Mouse (Mus musculus) intestine, embryonic 14.5 days (tissue): ENCODE data around the gene Ugt1a8. TPM values are rescaled to one million over a fixed set of nuclear protein-coding genes. Genes with fewer than 3 reads are reported as not detected.

Experiments used
- ATAC-seq: fragments of 200-750 bp; cut with Nextera tagmentation; replicated peaks from 2 replicates; pipeline ENCODE4 v1.8.0; 2017; ENCODE audit warnings: low read depth, moderate number of reproducible peaks, moderate TSS enrichment, moderate library complexity; ENCODE audit not compliant: low FRiP score, low TSS enrichment
- DNase-seq: peaks from one replicate; pipeline ENCODE4 v3.0.0-alpha.2; 2018; ENCODE audit warnings: low spot score
- H3K27ac ChIP-seq: fragments of 300-500 bp; sonication (generic); 2 replicates; pipeline ENCODE4 v1.5.1; 2014; ENCODE audit warnings: low read depth, mild to moderate bottlenecking, control low read depth
- H3K27me3 ChIP-seq: fragments of 300-500 bp; sonication (generic); replicated peaks from 2 replicates; pipeline ENCODE4 v1.6.1; 2014; ENCODE audit warnings: low read length, control low read depth; ENCODE audit not compliant: control insufficient read depth, insufficient read depth
- H3K36me3 ChIP-seq: fragments of 300-500 bp; sonication (generic); 2 replicates; pipeline ENCODE4 v1.6.1; 2014; ENCODE audit warnings: low read length, control low read depth; ENCODE audit not compliant: control insufficient read depth, insufficient read depth
- H3K4me1 ChIP-seq: fragments of 300-500 bp; sonication (generic); replicated peaks from 2 replicates; pipeline ENCODE4 v1.6.1; 2014; ENCODE audit warnings: low read length, control low read depth, mixed read lengths; ENCODE audit not compliant: control insufficient read depth, insufficient read depth
- H3K4me2 ChIP-seq: fragments of 300-500 bp; sonication (generic); 2 replicates; pipeline ENCODE4 v1.6.1; 2014; ENCODE audit warnings: low read length
- H3K4me3 ChIP-seq: fragments of 300-500 bp; sonication (generic); 2 replicates; pipeline ENCODE4 v1.5.1; 2014; ENCODE audit warnings: low read depth, low read length, control low read depth, mixed read lengths
- H3K9ac ChIP-seq: fragments of 300-500 bp; sonication (generic); 2 replicates; pipeline ENCODE4 v1.6.1; 2014; ENCODE audit warnings: mild to moderate bottlenecking, low read length
- H3K9me3 ChIP-seq: fragments of 300-500 bp; sonication (generic); 2 replicates; pipeline ENCODE4 v1.6.1; 2016; ENCODE audit warnings: low read length, control low read depth; ENCODE audit not compliant: control insufficient read depth
- WGBS: fragments of 180-500 bp; shearing (Covaris S2); extraction: QIAGEN DNeasy Blood & Tissue Kit; methylation state at CpG from one replicate; pipeline ENCODE4 v1.1.7; 2014; 5-methylcytosine and 5-hydroxymethylcytosine counted together
- polyA plus RNA-seq: library from polyadenylated mRNA; unstranded; fragments of >200 nt; fragmentation: Nextera tagmentation; extraction: Ambion mirVana; gene quantifications from 2 replicates; pipeline ENCODE4 v1.2.1, GENCODE M21; 2014

The Ugt1a8 gene
- polyA plus RNA-seq, 1 experiment from 2014 or later: not detected

GRCm38 (mm10) chr1:88248658-88249057 is 161.0 kb downstream of the Ugt1a8 start:
- ATAC-seq (no peak), DNase-seq (no peak)
- Histone ChIP-seq H3K36me3 (no peaks in the 10 kb centered on the region), H3K9ac (no peak overlapping the region), H3K9me3 (peaks cover 63% of the 10 kb centered on the region), H3K4me1 (no peaks in the 10 kb centered on the region), H3K27me3 (no peaks in the 10 kb centered on the region), H3K4me2 (no peak overlapping the region), H3K27ac (no peak overlapping the region), H3K4me3 (no peak overlapping the region)
- WGBS: 71% methylated on average over 4 of the region's 4 CpGs

- no peak for ATAC-seq
- peaks cover 59% of the 10 kb centered on the region for H3K9me3 ChIP-seq
These were observed 162.0 kb downstream of the Ugt1a8 start for GRCm38 (mm10) chr1:88249596-88249995.

DNA sequence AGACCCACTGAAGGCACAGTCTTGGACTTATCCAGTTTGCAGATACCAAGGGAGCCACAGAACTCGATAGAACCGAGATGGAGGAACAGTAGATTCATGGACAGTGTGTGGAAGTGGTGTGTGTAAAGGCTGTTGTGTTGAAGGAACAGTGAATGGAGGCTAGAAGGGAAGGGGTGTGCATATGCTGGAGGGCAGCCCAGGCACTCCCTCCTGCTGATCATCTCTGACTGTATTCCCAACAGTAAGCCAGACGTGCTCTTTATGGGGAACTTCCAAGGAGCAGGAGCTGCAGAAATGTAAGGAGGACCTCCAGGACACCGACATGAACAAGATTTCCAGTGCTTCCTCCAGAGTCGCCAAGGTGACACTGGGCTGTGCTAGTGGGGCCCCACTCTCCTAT is 162.4 kb downstream of the Ugt1a8 start:
- Histone ChIP-seq H3K27me3 (no peaks in the 10 kb centered on the region), H3K9ac (no peak overlapping the region), H3K27ac (no peak overlapping the region), H3K9me3 (peaks cover 62% of the 10 kb centered on the region), H3K4me1 (no peaks in the 10 kb centered on the region), H3K36me3 (no peaks in the 10 kb centered on the region), H3K4me3 (no peak overlapping the region), H3K4me2 (no peak overlapping the region)
- DNase-seq (no peak), ATAC-seq (no peak)
- 81% methylated on average over 5 of the region's 5 CpGs for WGBS

More at GRCm38 (mm10) chr1:88249596-88249995, 162.0 kb downstream of the Ugt1a8 start:
- Histone ChIP-seq H3K9ac (no peak overlapping the region), H3K27me3 (no peaks in the 10 kb centered on the region), H3K4me1 (no peaks in the 10 kb centered on the region), H3K4me3 (no peak overlapping the region), H3K4me2 (no peak overlapping the region), H3K27ac (no peak overlapping the region), H3K36me3 (no peaks in the 10 kb centered on the region)
- WGBS: 78% methylated on average over 7 of the region's 7 CpGs
- DNase-seq: no peak

GRCm38 (mm10) chr1:88253106-88253505 is 165.5 kb downstream of the Ugt1a8 start:
- no peak for ATAC-seq

GRCm38 (mm10) chr1:88253540-88253939 is 165.9 kb downstream of the Ugt1a8 start:
- DNase-seq (no peak), ATAC-seq (no peak)
- H3K4me3 ChIP-seq: no peak overlapping the region

More at GRCm38 (mm10) chr1:88253106-88253505, 165.5 kb downstream of the Ugt1a8 start:
- Histone ChIP-seq H3K9me3 (peaks cover 66% of the 10 kb centered on the region), H3K36me3 (no peaks in the 10 kb centered on the region), H3K4me2 (no peak overlapping the region), H3K27ac (no peak overlapping the region), H3K9ac (no peak overlapping the region), H3K4me1 (no peaks in the 10 kb centered on the region), H3K27me3 (no peaks in the 10 kb centered on the region), H3K4me3 (no peak overlapping the region)
- no peak for DNase-seq
- 72% methylated on average over 8 of the region's 8 CpGs for WGBS

DNA sequence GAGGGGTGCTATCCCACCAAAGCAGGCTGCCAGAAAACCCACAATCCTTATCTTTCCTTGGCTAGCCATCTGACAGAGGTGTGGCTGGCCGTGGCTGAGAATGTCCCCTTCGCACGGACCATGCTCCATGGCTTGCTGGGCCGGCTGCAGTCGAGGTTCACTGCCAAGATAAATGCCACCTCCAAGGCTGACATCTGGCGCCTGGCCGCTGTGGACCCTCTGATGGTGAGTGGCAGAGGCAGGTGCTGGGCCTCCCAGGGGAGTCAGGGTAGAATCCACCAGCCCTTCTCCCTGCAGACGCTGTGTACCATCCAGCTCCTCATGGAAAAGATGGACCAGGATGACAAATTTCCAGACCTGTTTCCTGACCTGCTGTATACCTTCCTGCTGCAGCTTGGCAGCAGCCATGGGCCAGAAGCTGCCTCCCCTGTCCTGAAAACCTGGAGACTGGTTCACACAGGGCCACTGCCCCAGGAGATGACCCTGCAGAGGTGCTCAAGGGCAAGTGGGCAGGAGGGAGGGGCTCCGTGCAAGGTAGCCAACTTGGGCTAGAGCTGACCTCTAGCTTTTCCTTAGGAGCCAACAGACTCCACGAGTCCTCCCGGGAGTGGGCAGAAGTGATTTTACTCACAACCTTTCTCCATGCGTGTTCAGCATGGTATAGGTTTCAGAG is 167.3 kb downstream of the Ugt1a8 start:
- H3K4me1 ChIP-seq: no peaks in the 10 kb centered on the region
- no peaks in the 10 kb centered on the region for H3K27me3 ChIP-seq
- no peak overlapping the region for H3K9ac ChIP-seq
- no peak for ATAC-seq
- no peak overlapping the region for H3K4me3 ChIP-seq
- H3K27ac ChIP-seq: no peak overlapping the region
- DNase-seq: no peak
- peaks cover 6% of the 10 kb centered on the region for H3K36me3 ChIP-seq
- H3K9me3 ChIP-seq: peaks cover 48% of the 10 kb centered on the region
- H3K4me2 ChIP-seq: no peak overlapping the region
- 86% methylated on average over 12 of the region's 12 CpGs for WGBS

More at GRCm38 (mm10) chr1:88253540-88253939, 165.9 kb downstream of the Ugt1a8 start:
- Histone ChIP-seq H3K4me1 (no peaks in the 10 kb centered on the region), H3K27me3 (no peaks in the 10 kb centered on the region), H3K27ac (no peak overlapping the region), H3K9ac (no peak overlapping the region), H3K36me3 (no peaks in the 10 kb centered on the region), H3K9me3 (peaks cover 62% of the 10 kb centered on the region), H3K4me2 (no peak overlapping the region)
- 74% methylated on average over 6 of the region's 6 CpGs for WGBS

DNA sequence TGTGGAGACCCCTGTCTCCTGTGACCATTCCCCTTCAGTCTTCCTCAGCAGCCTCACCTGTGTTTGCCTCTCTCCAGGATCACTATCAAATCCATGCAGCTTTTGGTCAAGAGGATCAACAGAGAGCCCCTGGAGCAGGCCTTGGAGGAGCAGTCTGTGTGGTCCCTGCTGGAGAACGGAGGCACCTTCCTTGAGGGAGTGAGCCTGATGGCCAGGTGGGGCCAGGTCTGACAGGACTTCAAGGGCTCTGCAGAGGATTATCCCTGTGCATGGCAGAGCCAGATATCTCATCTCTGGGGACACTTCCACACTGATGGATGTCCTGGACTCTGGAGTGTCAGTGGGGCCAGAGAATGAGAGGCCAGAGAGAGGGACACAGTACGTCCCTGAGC is 167.8 kb downstream of the Ugt1a8 start:
- Histone ChIP-seq H3K4me1 (no peaks in the 10 kb centered on the region), H3K9me3 (peaks cover 43% of the 10 kb centered on the region), H3K27ac (no peak overlapping the region), H3K36me3 (peaks cover 11% of the 10 kb centered on the region), H3K27me3 (no peaks in the 10 kb centered on the region), H3K9ac (no peak overlapping the region), H3K4me2 (no peak overlapping the region), H3K4me3 (no peak overlapping the region)
- ATAC-seq (no peak), DNase-seq (no peak)
- 65% methylated on average over 2 of the region's 2 CpGs for WGBS

DNA sequence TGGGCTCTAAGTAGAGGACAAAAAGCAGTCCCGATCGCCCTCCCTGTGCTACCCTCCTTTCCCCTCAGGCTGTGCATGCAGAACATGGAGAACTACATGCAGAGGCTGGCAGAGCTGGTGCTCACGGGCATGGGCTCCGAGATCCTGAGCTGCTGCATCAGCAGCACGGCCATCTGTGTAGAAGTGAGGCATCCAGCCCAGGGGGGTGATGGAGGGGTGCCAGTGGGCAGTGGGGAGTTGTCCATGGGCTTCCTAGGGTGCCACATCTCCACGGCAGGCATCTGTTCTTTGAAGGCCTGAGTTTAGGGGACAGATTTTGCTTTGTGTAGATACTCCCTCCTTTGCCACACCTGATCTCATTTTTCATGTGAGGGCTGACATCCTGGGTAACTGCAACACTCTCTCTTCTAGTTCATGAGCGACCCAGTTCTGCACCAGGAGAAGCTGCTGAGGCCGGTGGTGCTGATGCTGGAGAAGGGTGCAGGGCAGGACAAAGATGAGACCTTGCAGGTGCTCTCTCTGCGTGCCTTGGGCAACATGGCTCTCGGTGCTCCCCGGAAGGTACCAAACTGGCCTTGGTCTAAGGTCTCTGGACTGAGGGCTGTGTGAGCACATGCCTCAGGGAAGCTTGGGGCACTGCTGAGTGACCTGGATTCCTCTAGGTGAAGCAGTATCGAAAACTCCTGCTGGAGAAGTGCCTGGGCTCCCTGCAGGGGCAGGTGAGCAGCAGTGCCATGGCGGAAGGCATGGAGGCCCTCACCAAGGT is 168.6 kb downstream of the Ugt1a8 start:
- DNase-seq (no peak), ATAC-seq (no peak)
- H3K27me3 ChIP-seq: no peaks in the 10 kb centered on the region
- H3K4me2 ChIP-seq: no peak overlapping the region
- no peak overlapping the region for H3K4me3 ChIP-seq
- 83% methylated on average over 13 of the region's 13 CpGs for WGBS
- no peak overlapping the region for H3K9ac ChIP-seq
- peaks cover 18% of the 10 kb centered on the region for H3K36me3 ChIP-seq
- peaks cover 36% of the 10 kb centered on the region for H3K9me3 ChIP-seq
- no peak overlapping the region for H3K27ac ChIP-seq
- no peaks in the 10 kb centered on the region for H3K4me1 ChIP-seq
